Mouse (Mus musculus): ENCODE measurements around the gene Adra2b. TPM values are rescaled to one million over a fixed set of nuclear protein-coding genes. Genes with fewer than 3 reads are reported as not detected.

Adra2b gene
- polyA plus RNA-seq, 1 experiment from 2014 or later = 4.8 TPM

GRCm38 (mm10) chr2:127347147-127347985 lies 15.6 kb upstream of the Adra2b start:
- no peaks in the 10 kb centered on the region for H3K36me3 ChIP-seq (replicated peaks; ENCODE audit: insufficient read depth, low read length)
- H3K4me2 ChIP-seq (ENCODE audit: low read depth, low read length) = no peak overlapping the region
- no peak for DNase-seq
- H3K4me1 ChIP-seq (ENCODE audit: insufficient read depth) = no peaks in the 10 kb centered on the region
- no peak overlapping the region for H3K9ac ChIP-seq (replicated peaks)
- H3K27ac ChIP-seq (ENCODE audit: low read depth) = no peak overlapping the region
- H3K9me3 ChIP-seq (ENCODE audit: low read length) = no peaks in the 10 kb centered on the region
- no peak for TF ChIP-seq EP300 (IDR thresholded peaks at IDR 0.05; ENCODE audit: low read depth)
- TF ChIP-seq CTCF (IDR thresholded peaks at IDR 0.05; ENCODE audit: low read depth) = no peak
- no peak for ATAC-seq
- WGBS (ENCODE audit: insufficient replicate concordance) = 69% methylated on average over 13 of the region's 13 CpGs
- no peak overlapping the region for H3K4me3 ChIP-seq (ENCODE audit: low read depth, low read length)
- no peaks in the 10 kb centered on the region for H3K27me3 ChIP-seq (ENCODE audit: insufficient read depth, low read length)

DNA sequence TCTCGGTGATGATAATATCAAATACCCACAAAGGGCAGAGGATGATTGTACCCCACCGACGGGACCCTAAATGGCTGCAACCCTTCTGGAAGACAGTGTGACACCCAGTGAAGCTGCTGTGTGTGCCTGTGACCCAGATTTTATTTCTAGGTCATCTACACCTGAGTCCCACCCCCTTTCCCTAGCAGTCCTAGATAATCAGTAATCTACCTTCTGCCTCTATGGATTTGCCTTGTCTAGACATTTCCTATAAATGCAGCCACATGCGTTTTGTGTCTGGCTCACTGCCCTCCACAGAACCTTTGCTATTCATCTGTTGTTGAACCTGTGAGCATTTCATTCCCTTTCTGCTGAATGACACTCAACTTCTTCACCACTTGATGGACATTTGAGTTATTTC lies 9.1 kb upstream of the Adra2b start:
- WGBS (ENCODE audit: insufficient replicate concordance) = 71% methylated on average over 4 of the region's 4 CpGs
- Histone ChIP-seq H3K4me1 (ENCODE audit: insufficient read depth) (no peaks in the 10 kb centered on the region), H3K9me3 (ENCODE audit: low read length) (no peaks in the 10 kb centered on the region), H3K27ac (ENCODE audit: low read depth) (peak overlapping the region; percentile 41), H3K27me3 (ENCODE audit: insufficient read depth, low read length) (0 out of 2 replicates have a peak, but pooled peaks cover 4% of the 10 kb centered on the region), H3K9ac (replicated peaks) (no peak overlapping the region), H3K4me2 (ENCODE audit: low read depth, low read length) (no peak overlapping the region), H3K4me3 (ENCODE audit: low read depth, low read length) (no peak overlapping the region), H3K36me3 (replicated peaks; ENCODE audit: insufficient read depth, low read length) (no peaks in the 10 kb centered on the region)
- TF ChIP-seq EP300 (IDR thresholded peaks at IDR 0.05; ENCODE audit: low read depth) = no peak
- TF ChIP-seq CTCF (IDR thresholded peaks at IDR 0.05; ENCODE audit: low read depth) = no peak
- DNase-seq (no peak), ATAC-seq (peak; percentile 81; the same call in 1 of the 2 replicates)

DNA sequence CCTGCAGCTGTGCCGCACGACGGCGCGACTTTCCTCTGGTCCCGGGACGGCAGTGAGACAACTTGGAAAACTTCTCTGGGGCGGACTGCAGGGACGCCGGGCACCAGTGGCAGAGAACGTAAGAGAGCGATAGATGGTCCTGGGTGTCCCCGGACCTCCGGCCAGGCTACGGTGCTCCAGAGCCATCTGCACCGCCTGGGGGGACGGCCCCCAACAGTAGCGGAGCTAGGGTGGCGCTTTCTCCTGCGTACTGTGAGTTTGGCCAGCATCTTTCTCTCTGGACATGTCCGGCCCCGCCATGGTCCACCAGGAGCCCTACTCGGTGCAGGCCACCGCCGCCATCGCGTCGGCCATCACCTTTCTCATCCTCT lies 259 bp downstream of the Adra2b start:
- 1% methylated on average over 27 of the region's 28 CpGs for WGBS (ENCODE audit: insufficient replicate concordance)
- Histone ChIP-seq H3K4me1 (ENCODE audit: insufficient read depth) (peaks cover 14% of the 10 kb centered on the region), H3K4me2 (ENCODE audit: low read depth, low read length) (peak overlapping the region; percentile 82), H3K9ac (replicated peaks) (peak overlapping the region; percentile 42), H3K4me3 (ENCODE audit: low read depth, low read length) (peak overlapping the region; percentile 50), H3K27ac (ENCODE audit: low read depth) (peak overlapping the region; percentile 3; the same call in 1 of the 2 replicates), H3K27me3 (ENCODE audit: insufficient read depth, low read length) (peaks cover 48% of the 10 kb centered on the region), H3K9me3 (ENCODE audit: low read length) (no peaks in the 10 kb centered on the region), H3K36me3 (replicated peaks; ENCODE audit: insufficient read depth, low read length) (no peaks in the 10 kb centered on the region)
- ATAC-seq (peak; percentile 7; the same call in 1 of the 2 replicates), DNase-seq (no peak)
- TF ChIP-seq CTCF (IDR thresholded peaks at IDR 0.05; ENCODE audit: low read depth) = no peak
- TF ChIP-seq EP300 (IDR thresholded peaks at IDR 0.05; ENCODE audit: low read depth) = no peak

DNA sequence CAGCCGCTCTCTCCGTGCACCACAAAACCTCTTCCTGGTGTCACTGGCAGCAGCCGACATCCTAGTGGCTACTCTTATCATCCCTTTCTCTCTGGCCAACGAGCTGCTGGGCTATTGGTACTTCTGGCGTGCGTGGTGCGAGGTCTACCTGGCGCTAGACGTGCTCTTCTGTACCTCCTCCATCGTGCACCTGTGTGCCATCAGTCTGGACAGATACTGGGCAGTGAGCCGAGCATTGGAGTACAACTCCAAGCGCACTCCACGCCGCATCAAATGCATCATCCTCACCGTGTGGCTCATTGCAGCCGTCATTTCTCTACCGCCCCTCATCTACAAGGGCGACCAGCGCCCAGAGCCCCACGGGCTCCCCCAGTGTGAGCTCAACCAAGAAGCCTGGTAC lies 688 bp downstream of the Adra2b start:
- TF ChIP-seq CTCF (IDR thresholded peaks at IDR 0.05; ENCODE audit: low read depth) (no peak), EP300 (IDR thresholded peaks at IDR 0.05; ENCODE audit: low read depth) (no peak)
- Histone ChIP-seq H3K4me2 (ENCODE audit: low read depth, low read length) (peak overlapping the region; percentile 82), H3K27ac (ENCODE audit: low read depth) (0 out of 2 replicates have a peak overlapping the region, but pooled peaks have one; percentile 11), H3K9ac (replicated peaks) (peak overlapping the region; percentile 42), H3K4me1 (ENCODE audit: insufficient read depth) (peaks cover 14% of the 10 kb centered on the region), H3K9me3 (ENCODE audit: low read length) (no peaks in the 10 kb centered on the region), H3K36me3 (replicated peaks; ENCODE audit: insufficient read depth, low read length) (no peaks in the 10 kb centered on the region), H3K4me3 (ENCODE audit: low read depth, low read length) (peak overlapping the region; percentile 50), H3K27me3 (ENCODE audit: insufficient read depth, low read length) (peaks cover 45% of the 10 kb centered on the region)
- ATAC-seq (no peak), DNase-seq (no peak)
- 8% methylated on average over 20 of the region's 20 CpGs for WGBS (ENCODE audit: insufficient replicate concordance)

- peak overlapping the region; percentile 50 for H3K4me3 ChIP-seq (ENCODE audit: low read depth, low read length)
- TF ChIP-seq EP300 (IDR thresholded peaks at IDR 0.05; ENCODE audit: low read depth) (no peak), CTCF (IDR thresholded peaks at IDR 0.05; ENCODE audit: low read depth) (no peak)
- H3K9me3 ChIP-seq (ENCODE audit: low read length) = no peaks in the 10 kb centered on the region
- WGBS (ENCODE audit: insufficient replicate concordance) = 15% methylated on average over 8 of the region's 8 CpGs
- peaks cover 19% of the 10 kb centered on the region for H3K4me1 ChIP-seq (ENCODE audit: insufficient read depth)
- peak overlapping the region; percentile 82 for H3K4me2 ChIP-seq (ENCODE audit: low read depth, low read length)
- DNase-seq = no peak
- no peaks in the 10 kb centered on the region for H3K36me3 ChIP-seq (replicated peaks; ENCODE audit: insufficient read depth, low read length)
- peaks cover 45% of the 10 kb centered on the region for H3K27me3 ChIP-seq (ENCODE audit: insufficient read depth, low read length)
- ATAC-seq = no peak
- H3K9ac ChIP-seq (replicated peaks) = no peak overlapping the region; the same call in 1 of the 2 replicates
- H3K27ac ChIP-seq (ENCODE audit: low read depth) = no peak overlapping the region
Observed at GRCm38 (mm10) chr2:127364452-127364851, 1.4 kb downstream of the Adra2b start.

DNA sequence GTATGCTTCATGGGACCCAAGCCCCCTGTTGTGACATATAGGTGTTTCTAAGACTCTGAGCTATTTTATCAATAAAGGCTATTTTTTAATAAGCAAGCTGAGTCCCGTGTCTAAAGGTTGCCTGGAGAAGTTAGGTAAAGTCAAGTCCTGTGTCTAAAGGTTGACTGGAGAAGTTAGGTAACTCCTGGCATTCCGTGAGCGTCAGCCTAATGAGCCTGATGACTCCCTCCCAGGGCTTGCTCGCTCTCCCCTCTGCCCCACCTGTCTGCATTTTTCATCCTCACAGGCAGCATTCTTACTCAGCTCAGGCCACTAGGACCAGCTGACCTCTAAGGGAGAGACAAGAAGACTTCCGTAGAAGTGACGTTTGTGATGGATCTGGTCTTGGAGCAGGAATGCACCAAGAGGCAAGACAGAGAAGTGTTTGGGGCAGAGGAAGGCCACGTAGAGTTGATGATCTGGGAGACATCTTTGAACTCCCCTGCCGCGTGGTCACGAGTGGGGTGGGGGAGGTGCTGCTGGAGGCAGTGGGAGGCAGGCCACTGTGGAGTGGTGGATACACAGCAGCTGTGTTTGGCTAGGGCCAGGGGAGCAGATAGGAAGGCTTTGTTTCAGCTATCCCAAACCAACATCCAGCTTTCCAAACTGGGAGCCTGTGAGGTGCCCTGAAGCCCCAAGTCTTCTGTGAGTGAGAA lies 4.3 kb downstream of the Adra2b start:
- H3K4me2 ChIP-seq (ENCODE audit: low read depth, low read length) = peak overlapping the region; percentile 26; the same call in 1 of the 2 replicates
- H3K27ac ChIP-seq (ENCODE audit: low read depth) = no peak overlapping the region
- H3K9me3 ChIP-seq (ENCODE audit: low read length) = no peaks in the 10 kb centered on the region
- 58% methylated on average over 10 of the region's 10 CpGs for WGBS (ENCODE audit: insufficient replicate concordance)
- H3K9ac ChIP-seq (replicated peaks) = no peak overlapping the region
- H3K27me3 ChIP-seq (ENCODE audit: insufficient read depth, low read length) = peaks cover 39% of the 10 kb centered on the region
- no peak overlapping the region for H3K4me3 ChIP-seq (ENCODE audit: low read depth, low read length)
- DNase-seq (no peak), ATAC-seq (no peak)
- H3K36me3 ChIP-seq (replicated peaks; ENCODE audit: insufficient read depth, low read length) = no peaks in the 10 kb centered on the region
- TF ChIP-seq EP300 (IDR thresholded peaks at IDR 0.05; ENCODE audit: low read depth) (no peak), CTCF (IDR thresholded peaks at IDR 0.05; ENCODE audit: low read depth) (no peak)
- H3K4me1 ChIP-seq (ENCODE audit: insufficient read depth) = peaks cover 47% of the 10 kb centered on the region

All from liver, postnatal 0 days (tissue).